Comparison of ENCODE assay signal across 16 mouse cellular contexts in genomic region chr16:3976712-3977111, GRCm38 (mm10). TPM values are rescaled to one million over a fixed set of nuclear protein-coding genes. Genes with fewer than 3 reads are reported as not detected.
DNase-seq lines count a peak whose midpoint lies in the region; ATAC-seq and TF ChIP-seq lines count a peak whose summit lies in the region.
"Had no signal": no experiment of that assay in that cellular context is flagged by ENCODE, and none has a peak within 500 bp of the region (broad histone marks: within the 10 kb centered on the region; RNA-seq: fewer than 3 reads in every experiment).

No protein-coding gene starts in this region.

- TF ChIP-seq EP300 in lung, postnatal 0 days (IDR thresholded peaks at IDR 0.05): no peak

- TF ChIP-seq CTCF in lung, postnatal 0 days (IDR thresholded peaks at IDR 0.05): no peak

- peak overlapping the region; percentile 38 for H3K4me2 ChIP-seq in kidney, embryonic 15.5 days
- H3K4me2 ChIP-seq in neural tube, embryonic 14.5 days (ENCODE audit: low read depth, low read length): no peak overlapping the region
- no peak overlapping the region for H3K4me2 ChIP-seq in neural tube, embryonic 15.5 days
- no peak overlapping the region for H3K4me2 ChIP-seq in lung, postnatal 0 days (replicated peaks; ENCODE audit: low read depth, low read length)
- H3K4me2 ChIP-seq: midbrain, embryonic 13.5 days had no signal

- no peaks in the 10 kb centered on the region for H3K27me3 ChIP-seq in heart, embryonic 10.5 days (ENCODE audit: insufficient read depth, poor library complexity, severe bottlenecking)
- no peaks in the 10 kb centered on the region for H3K27me3 ChIP-seq in kidney, embryonic 15.5 days
- no peaks in the 10 kb centered on the region for H3K27me3 ChIP-seq in neural tube, embryonic 14.5 days (ENCODE audit: control insufficient read depth, insufficient read depth, low read length)
- no peaks in the 10 kb centered on the region for H3K27me3 ChIP-seq in neural tube, embryonic 15.5 days (replicated peaks)
- no peaks in the 10 kb centered on the region for H3K27me3 ChIP-seq in lung, postnatal 0 days (replicated peaks; ENCODE audit: insufficient read depth, low read length)
- H3K27me3 ChIP-seq: midbrain, embryonic 13.5 days had no signal

- H3K4me1 ChIP-seq in heart, embryonic 10.5 days: peaks cover 21% of the 10 kb centered on the region
- peaks cover 16% of the 10 kb centered on the region for H3K4me1 ChIP-seq in kidney, embryonic 15.5 days
- H3K4me1 ChIP-seq in neural tube, embryonic 14.5 days (ENCODE audit: control insufficient read depth, insufficient read depth, low read length): no peaks in the 10 kb centered on the region
- peaks cover 3% of the 10 kb centered on the region; the same call in 1 of the 2 replicates for H3K4me1 ChIP-seq in neural tube, embryonic 15.5 days
- H3K4me1 ChIP-seq in lung, postnatal 0 days (ENCODE audit: insufficient read depth, low read depth, low read length): no peaks in the 10 kb centered on the region
- H3K4me1 ChIP-seq: midbrain, embryonic 13.5 days had no signal

- DNase-seq in heart, embryonic 10.5 days (ENCODE audit: low spot score): no peak
- DNase-seq in heart, postnatal 14 days: no peak
- DNase-seq in kidney, postnatal 10 days: no peak
- peak; percentile 69 for DNase-seq in ZHBTc4 (ENCODE audit: low read depth, low spot score)
- DNase-seq in lung, postnatal 0 days (ENCODE audit: low spot score): no peak
- DNase-seq: adrenal gland, adult 8-10 months; cerebellum, adult 11 months; forebrain, postnatal 0 days; lung, adult 2 months had no signal

- intact Hi-C loops in heart, postnatal 14 days (cut with DNase I): no loop called here

- 0 out of 2 replicates have a peak overlapping the region, but pooled peaks have one; percentile 8 for H3K27ac ChIP-seq in heart, embryonic 10.5 days
- H3K27ac ChIP-seq in kidney, embryonic 15.5 days: peak overlapping the region; percentile 54
- H3K27ac ChIP-seq in neural tube, embryonic 14.5 days (ENCODE audit: low read depth, low read length): no peak overlapping the region
- H3K27ac ChIP-seq in neural tube, embryonic 15.5 days (replicated peaks): no peak overlapping the region
- no peak overlapping the region for H3K27ac ChIP-seq in lung, postnatal 0 days (ENCODE audit: low read length)
- H3K27ac ChIP-seq: left cerebral cortex, adult 2 months; midbrain, embryonic 13.5 days had no signal

- WGBS in heart, embryonic 10.5 days: 36% methylated on average over 3 of the region's 3 CpGs
- 40% methylated on average over 3 of the region's 3 CpGs for WGBS in kidney, embryonic 15.5 days
- 56% methylated on average over 3 of the region's 3 CpGs for WGBS in neural tube, embryonic 14.5 days
- 61% methylated on average over 3 of the region's 3 CpGs for WGBS in neural tube, embryonic 15.5 days
- WGBS in lung, postnatal 0 days: 22% methylated on average over 3 of the region's 3 CpGs

- no peaks in the 10 kb centered on the region for H3K9me3 ChIP-seq in heart, embryonic 10.5 days
- H3K9me3 ChIP-seq in kidney, embryonic 15.5 days (replicated peaks): no peaks in the 10 kb centered on the region
- H3K9me3 ChIP-seq in neural tube, embryonic 14.5 days (ENCODE audit: control insufficient read depth, low read length): no peaks in the 10 kb centered on the region
- H3K9me3 ChIP-seq in neural tube, embryonic 15.5 days (replicated peaks): no peaks in the 10 kb centered on the region
- no peaks in the 10 kb centered on the region for H3K9me3 ChIP-seq in lung, postnatal 0 days (ENCODE audit: low read length)
- H3K9me3 ChIP-seq: embryonic facial prominence, embryonic 10.5 days; midbrain, embryonic 13.5 days had no signal

- H3K9ac ChIP-seq in kidney, embryonic 15.5 days: no peak overlapping the region
- no peak overlapping the region for H3K9ac ChIP-seq in neural tube, embryonic 14.5 days (replicated peaks; ENCODE audit: low read depth, low read length)
- no peak overlapping the region for H3K9ac ChIP-seq in neural tube, embryonic 15.5 days (replicated peaks)
- no peak overlapping the region for H3K9ac ChIP-seq in lung, postnatal 0 days (replicated peaks; ENCODE audit: low read depth)
- H3K9ac ChIP-seq: forebrain, postnatal 0 days; midbrain, embryonic 13.5 days had no signal

- ATAC-seq in kidney, embryonic 15.5 days (replicated peaks; ENCODE audit: low FRiP score): peak; percentile 40
- ATAC-seq in neural tube, embryonic 14.5 days (ENCODE audit: low read depth): peak; percentile 11; the same call in 1 of the 2 replicates
- no peak for ATAC-seq in neural tube, embryonic 15.5 days (ENCODE audit: low FRiP score)
- no peak for ATAC-seq in lung, postnatal 0 days
- ATAC-seq: forebrain, postnatal 0 days; midbrain, embryonic 13.5 days had no signal

- no peak overlapping the region for H3K4me3 ChIP-seq in heart, embryonic 10.5 days
- H3K4me3 ChIP-seq in kidney, embryonic 15.5 days (replicated peaks): no peak overlapping the region
- no peak overlapping the region for H3K4me3 ChIP-seq in neural tube, embryonic 14.5 days (ENCODE audit: low read depth, low read length)
- H3K4me3 ChIP-seq in neural tube, embryonic 15.5 days (replicated peaks): no peak overlapping the region
- H3K4me3 ChIP-seq in lung, postnatal 0 days (ENCODE audit: low read depth, low read length): no peak overlapping the region
- H3K4me3 ChIP-seq: embryonic facial prominence, embryonic 10.5 days; left cerebral cortex, adult 2 months; midbrain, embryonic 13.5 days; myocyte had no signal

- H3K36me3 ChIP-seq in heart, embryonic 10.5 days: peaks cover 37% of the 10 kb centered on the region
- H3K36me3 ChIP-seq in kidney, embryonic 15.5 days: peaks cover 41% of the 10 kb centered on the region
- peaks cover 38% of the 10 kb centered on the region for H3K36me3 ChIP-seq in neural tube, embryonic 14.5 days (ENCODE audit: control insufficient read depth, insufficient read depth, low read length)
- H3K36me3 ChIP-seq in neural tube, embryonic 15.5 days: peaks cover 41% of the 10 kb centered on the region
- H3K36me3 ChIP-seq in lung, postnatal 0 days (ENCODE audit: insufficient read depth, low read length): peaks cover 7% of the 10 kb centered on the region; the same call in 1 of the 2 replicates

RNA-seq across cellular contexts. Expression of gene Nlrc3, which starts 0.3 kb away (rescaled TPM):
- 0.91 and 1.1 TPM in 2 replicates for polyA plus RNA-seq in heart, embryonic 10.5 days (2016; fragmentation: Nextera tagmentation; extraction: Ambion mirVana)
- 1 to 10 TPM; 2.7 to 3.1 TPM for total RNA-seq in heart, postnatal 14 days (2021)
- 2.3 and 2.5 TPM in 2 replicates for polyA plus RNA-seq in kidney, embryonic 15.5 days (2015; fragmentation: Nextera tagmentation; extraction: Ambion mirVana)
- 1.0 and 1.5 TPM in 2 replicates for polyA plus RNA-seq in neural tube, embryonic 14.5 days (2014; fragmentation: Nextera tagmentation; extraction: Ambion mirVana)
- polyA plus RNA-seq in neural tube, embryonic 15.5 days (2015; fragmentation: Nextera tagmentation; extraction: Ambion mirVana): 1.3 and 2.2 TPM in 2 replicates
- 0.88 and 0.90 TPM in 2 replicates for polyA plus RNA-seq in lung, postnatal 0 days (2015; fragmentation: Nextera tagmentation; extraction: Ambion mirVana)

RNA-seq across cellular contexts. Expression of gene Slx4, which starts 26.9 kb away (rescaled TPM):
- polyA plus RNA-seq in heart, embryonic 10.5 days (2016; fragmentation: Nextera tagmentation; extraction: Ambion mirVana): 17.5 and 20.0 TPM in 2 replicates
- total RNA-seq in heart, postnatal 14 days (2021): 10 to 100 TPM; 10.8 to 14.6 TPM
- polyA plus RNA-seq in kidney, embryonic 15.5 days (2015; fragmentation: Nextera tagmentation; extraction: Ambion mirVana): 21.1 and 21.3 TPM in 2 replicates
- 38.0 and 38.8 TPM in 2 replicates for polyA plus RNA-seq in neural tube, embryonic 14.5 days (2014; fragmentation: Nextera tagmentation; extraction: Ambion mirVana)
- polyA plus RNA-seq in neural tube, embryonic 15.5 days (2015; fragmentation: Nextera tagmentation; extraction: Ambion mirVana): 21.6 TPM in 2 replicates
- 4.3 and 4.8 TPM in 2 replicates for polyA plus RNA-seq in lung, postnatal 0 days (2015; fragmentation: Nextera tagmentation; extraction: Ambion mirVana)

Comparison
In these comparisons a context has a peak if more than half of its experiments do, and no peak if none do; other contexts are left out.
1. ATAC-seq: peak in kidney, embryonic 15.5 days (single experiment) and neural tube, embryonic 14.5 days (single experiment); none in neural tube, embryonic 15.5 days (single experiment) and lung, postnatal 0 days (single experiment).
2. H3K27ac ChIP-seq: peak in heart, embryonic 10.5 days (single experiment) and kidney, embryonic 15.5 days (single experiment); none in neural tube, embryonic 14.5 days (single experiment), neural tube, embryonic 15.5 days (single experiment) and lung, postnatal 0 days (single experiment).